Mouse (Mus musculus) liver, postnatal 0 days (tissue): Measurements from ENCODE around the gene Sox5. TPM values are rescaled to one million over a fixed set of nuclear protein-coding genes. Genes with fewer than 3 reads are reported as not detected.

ENCODE experiments used
- ATAC-seq: fragments of 200-750 bp; cut with Nextera tagmentation; 2 replicates; pipeline ENCODE4 v1.8.0; 2017; ENCODE audit warnings: mild to moderate bottlenecking, moderate library complexity
- DNase-seq: peaks from one replicate; pipeline ENCODE4 v3.0.0-alpha.2; 2016
- H3K27ac ChIP-seq: fragments of 300-500 bp; sonication (generic); 2 replicates; pipeline ENCODE4 v1.5.1; 2014; ENCODE audit warnings: antibody characterized with exemption, moderate library complexity, mild to moderate bottlenecking, low read depth
- H3K27me3 ChIP-seq: fragments of 300-500 bp; sonication (generic); 2 replicates; pipeline ENCODE4 v1.6.1; 2014; ENCODE audit warnings: low read length, control low read depth, mixed read lengths; ENCODE audit not compliant: insufficient read depth
- H3K36me3 ChIP-seq: fragments of 300-500 bp; sonication (generic); replicated peaks from 2 replicates; pipeline ENCODE4 v1.6.1; 2014; ENCODE audit warnings: mild to moderate bottlenecking, control low read depth, low read length, moderate library complexity, mixed read lengths; ENCODE audit not compliant: insufficient read depth
- H3K4me1 ChIP-seq: fragments of 300-500 bp; sonication (generic); 2 replicates; pipeline ENCODE4 v1.6.1; 2014; ENCODE audit warnings: antibody characterized with exemption, mild to moderate bottlenecking, control low read depth; ENCODE audit not compliant: insufficient read depth
- H3K4me2 ChIP-seq: fragments of 300-500 bp; sonication (generic); 2 replicates; pipeline ENCODE4 v1.6.1; 2014; ENCODE audit warnings: low read depth, mild to moderate bottlenecking, low read length, moderate library complexity, mixed read lengths
- H3K4me3 ChIP-seq: fragments of 300-500 bp; sonication (generic); 2 replicates; pipeline ENCODE4 v1.5.1; 2014; ENCODE audit warnings: low read depth, low read length
- H3K9ac ChIP-seq: fragments of 300-500 bp; sonication (generic); replicated peaks from 2 replicates; pipeline ENCODE4 v1.6.1; 2014; ENCODE audit warnings: mild to moderate bottlenecking, moderate library complexity
- H3K9me3 ChIP-seq: fragments of 300-500 bp; sonication (generic); 2 replicates; pipeline ENCODE4 v1.6.1; 2016; ENCODE audit warnings: mild to moderate bottlenecking, control low read depth, low read length, mixed read lengths
- CTCF ChIP-seq: sonication (generic); IDR thresholded peaks from 2 replicates; pipeline ENCODE4 v1.5.1; 2016; ENCODE audit warnings: antibody characterized with exemption, low read depth
- EP300 ChIP-seq: IDR thresholded peaks from 2 replicates; pipeline ENCODE4 v1.6.1; 2016; ENCODE audit warnings: antibody characterized with exemption, low read depth, mild to moderate bottlenecking
- WGBS: fragments of 180-500 bp; shearing (Covaris S2); extraction: QIAGEN DNeasy Blood & Tissue Kit; methylation state at CpG from one replicate; pipeline ENCODE4 v1.1.7; 2014; ENCODE audit not compliant: insufficient replicate concordance; 5-methylcytosine and 5-hydroxymethylcytosine counted together
- polyA plus RNA-seq: library from polyadenylated mRNA; unstranded; fragments of >200 nt; fragmentation: Nextera tagmentation; extraction: Ambion mirVana; gene quantifications from 2 replicates; pipeline ENCODE4 v1.2.1, GENCODE M21; 2015

Gene Sox5
- polyA plus RNA-seq, 1 experiment from 2014 or later: 7.5 TPM

- Histone ChIP-seq H3K27ac (peak overlapping the region; percentile 56), H3K4me2 (peak overlapping the region; percentile 51), H3K27me3 (no peaks in the 10 kb centered on the region), H3K36me3 (no peaks in the 10 kb centered on the region), H3K4me3 (no peak overlapping the region), H3K4me1 (peaks cover 10% of the 10 kb centered on the region), H3K9ac (no peak overlapping the region; the same call in 1 of the 2 replicates), H3K9me3 (no peaks in the 10 kb centered on the region)
- TF ChIP-seq CTCF (no peak), EP300 (no peak)
- DNase-seq: peak; percentile 52
- WGBS: 47% methylated on average over 8 of the region's 8 CpGs
- peak; percentile 82 for ATAC-seq
Observed at GRCm38 (mm10) chr6:144759193-144759592, 22.6 kb downstream of the Sox5 start.

- 61% methylated on average over 14 of the region's 14 CpGs for WGBS
- Histone ChIP-seq H3K9ac (no peak overlapping the region), H3K36me3 (no peaks in the 10 kb centered on the region), H3K4me2 (no peak overlapping the region), H3K9me3 (no peaks in the 10 kb centered on the region), H3K4me1 (peaks cover 10% of the 10 kb centered on the region), H3K27me3 (no peaks in the 10 kb centered on the region), H3K27ac (peak overlapping the region; percentile 51; the same call in 1 of the 2 replicates), H3K4me3 (no peak overlapping the region)
- no peak for DNase-seq
- ATAC-seq: peak; percentile 44; the same call in 1 of the 2 replicates
- TF ChIP-seq EP300: no peak
- TF ChIP-seq CTCF: no peak
Observed at GRCm38 (mm10) chr6:144757414-144757813, 24.4 kb downstream of the Sox5 start.

DNA sequence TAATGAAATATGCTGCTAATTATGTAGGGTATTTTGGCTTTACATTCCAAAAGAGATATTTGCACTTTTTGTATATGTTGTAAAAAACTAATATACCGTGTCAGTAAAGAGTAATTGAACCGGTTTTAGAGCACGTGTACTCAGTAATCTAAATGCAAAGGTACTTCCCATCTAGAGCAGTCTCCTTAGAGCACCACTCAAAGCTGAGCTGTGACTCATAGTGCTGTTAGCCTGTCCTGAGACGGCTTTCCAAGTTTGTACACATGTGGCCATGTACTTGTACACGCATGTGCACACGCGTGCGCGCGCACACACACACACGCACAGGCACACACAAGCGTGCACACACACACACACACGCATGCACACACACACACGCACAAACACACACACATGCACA is 25.3 kb downstream of the Sox5 start:
- no peak for TF ChIP-seq CTCF
- no peak for TF ChIP-seq EP300
- DNase-seq: no peak

DNA sequence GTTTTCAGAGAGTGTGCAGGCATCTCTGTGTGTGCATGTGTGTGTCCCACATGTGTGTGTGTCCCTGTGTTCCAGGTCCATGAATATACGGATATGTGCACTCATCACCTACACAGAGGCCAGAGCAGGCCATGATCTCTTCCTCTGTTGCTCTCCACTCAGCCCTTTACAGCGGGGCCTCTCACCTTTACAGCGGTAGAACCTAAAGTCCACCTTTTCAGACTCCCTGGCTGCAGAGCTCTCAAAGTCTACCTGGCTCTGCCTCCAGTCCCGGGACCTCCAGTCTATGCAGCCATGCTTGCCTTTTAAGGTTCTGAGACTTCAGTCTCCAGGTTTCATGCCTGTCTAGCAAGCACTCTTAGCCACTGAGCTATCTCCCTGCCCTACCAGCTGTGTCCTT is 26.5 kb downstream of the Sox5 start:
- Histone ChIP-seq H3K9ac (no peak overlapping the region), H3K4me3 (no peak overlapping the region), H3K9me3 (no peaks in the 10 kb centered on the region), H3K4me1 (peaks cover 10% of the 10 kb centered on the region), H3K36me3 (no peaks in the 10 kb centered on the region), H3K4me2 (no peak overlapping the region), H3K27ac (peak overlapping the region; percentile 92), H3K27me3 (no peaks in the 10 kb centered on the region)
- TF ChIP-seq CTCF: no peak
- no peak for TF ChIP-seq EP300
- DNase-seq (no peak), ATAC-seq (no peak)
- 62% methylated on average over 4 of the region's 4 CpGs for WGBS

More for the DNA sequence above, 25.3 kb downstream of the Sox5 start:
- H3K9ac ChIP-seq: no peak overlapping the region
- H3K9me3 ChIP-seq: no peaks in the 10 kb centered on the region
- H3K4me1 ChIP-seq: peaks cover 10% of the 10 kb centered on the region
- WGBS: 93% methylated on average over 14 of the region's 14 CpGs
- no peak for ATAC-seq
- H3K4me3 ChIP-seq: no peak overlapping the region
- no peak overlapping the region for H3K4me2 ChIP-seq
- no peaks in the 10 kb centered on the region for H3K27me3 ChIP-seq
- no peak overlapping the region for H3K27ac ChIP-seq
- no peaks in the 10 kb centered on the region for H3K36me3 ChIP-seq

GRCm38 (mm10) chr6:144754366-144754765 is 27.4 kb downstream of the Sox5 start:
- Histone ChIP-seq H3K4me1 (peaks cover 8% of the 10 kb centered on the region), H3K9me3 (no peaks in the 10 kb centered on the region), H3K27me3 (no peaks in the 10 kb centered on the region), H3K4me2 (peak overlapping the region; percentile 18; the same call in 1 of the 2 replicates), H3K9ac (no peak overlapping the region), H3K27ac (peak overlapping the region; percentile 92), H3K36me3 (no peaks in the 10 kb centered on the region), H3K4me3 (no peak overlapping the region)
- no peak for TF ChIP-seq EP300
- TF ChIP-seq CTCF: no peak
- DNase-seq (no peak), ATAC-seq (no peak)

GRCm38 (mm10) chr6:144753963-144754296 is 27.8 kb downstream of the Sox5 start:
- H3K27me3 ChIP-seq: no peaks in the 10 kb centered on the region
- no peaks in the 10 kb centered on the region for H3K36me3 ChIP-seq
- peak; percentile 41; the same call in 1 of the 2 replicates for ATAC-seq
- peak overlapping the region; percentile 92 for H3K27ac ChIP-seq
- H3K9me3 ChIP-seq: no peaks in the 10 kb centered on the region
- H3K9ac ChIP-seq: no peak overlapping the region
- H3K4me1 ChIP-seq: peaks cover 8% of the 10 kb centered on the region
- H3K4me2 ChIP-seq: no peak overlapping the region
- DNase-seq: peak; percentile 20
- TF ChIP-seq CTCF (no peak), EP300 (0 out of 2 replicates have a peak, but pooled peaks have one; percentile 9)
- 60% methylated on average over 3 of the region's 3 CpGs for WGBS
- no peak overlapping the region for H3K4me3 ChIP-seq
